Mouse (Mus musculus) megakaryocyte, embryonic 14.5 days (primary cell): Measurements from ENCODE around the gene Rad23b. TPM values are rescaled to one million over a fixed set of nuclear protein-coding genes. Genes with fewer than 3 reads are reported as not detected.
"Not testable (repeated sequence)": the region's sequence is repeated elsewhere in the genome, so short reads cannot be mapped to it uniquely, and the experiment has no call there.

Source experiments
- H3K27me3 ChIP-seq: replicated peaks from 2 replicates; pipeline ENCODE3; 2012; ENCODE audit warnings: inconsistent platforms
- H3K36me3 ChIP-seq: replicated peaks from 2 replicates; pipeline ENCODE3; 2012; ENCODE audit warnings: low read length, inconsistent platforms, mixed read lengths
- H3K4me1 ChIP-seq: 2 replicates; pipeline ENCODE4 v1.6.1; 2012; ENCODE audit warnings: inconsistent platforms
- H3K4me3 ChIP-seq: replicated peaks from 2 replicates; pipeline ENCODE3; 2012; ENCODE audit warnings: moderate library complexity, mild to moderate bottlenecking, inconsistent platforms
- H3K9me3 ChIP-seq: 2 replicates; pipeline ENCODE4 v1.6.1; 2012; ENCODE audit warnings: inconsistent platforms
- FLI1 ChIP-seq: IDR thresholded peaks from 2 replicates; pipeline ENCODE4 v1.6.1; 2012; ENCODE audit warnings: low read length, inconsistent platforms, mixed read lengths
- GATA1 ChIP-seq: IDR thresholded peaks from 3 replicates; pipeline ENCODE4 v1.6.1; 2012; ENCODE audit warnings: mixed read lengths, low read length, inconsistent platforms, borderline replicate concordance
- polyA plus RNA-seq: library from polyadenylated mRNA; stranded (reverse); fragments of >175 nt; gene quantifications from 2 replicates; pipeline ENCODE4 v1.2.3, GENCODE M21; 2012; ENCODE audit warnings: low replicate concordance; ENCODE audit not compliant: insufficient read depth

The Rad23b gene
- polyA plus RNA-seq, 1 experiment: 243 TPM

- no peak for TF ChIP-seq FLI1
- no peak for TF ChIP-seq GATA1
- Histone ChIP-seq H3K9me3 (no peaks in the 10 kb centered on the region), H3K27me3 (no peaks in the 10 kb centered on the region), H3K4me1 (peaks cover 13% of the 10 kb centered on the region), H3K36me3 (peaks cover 48% of the 10 kb centered on the region), H3K4me3 (no peak overlapping the region)
These were observed 41.6 kb downstream of the Rad23b start for GRCm38 (mm10) chr4:55391480-55391879.

DNA sequence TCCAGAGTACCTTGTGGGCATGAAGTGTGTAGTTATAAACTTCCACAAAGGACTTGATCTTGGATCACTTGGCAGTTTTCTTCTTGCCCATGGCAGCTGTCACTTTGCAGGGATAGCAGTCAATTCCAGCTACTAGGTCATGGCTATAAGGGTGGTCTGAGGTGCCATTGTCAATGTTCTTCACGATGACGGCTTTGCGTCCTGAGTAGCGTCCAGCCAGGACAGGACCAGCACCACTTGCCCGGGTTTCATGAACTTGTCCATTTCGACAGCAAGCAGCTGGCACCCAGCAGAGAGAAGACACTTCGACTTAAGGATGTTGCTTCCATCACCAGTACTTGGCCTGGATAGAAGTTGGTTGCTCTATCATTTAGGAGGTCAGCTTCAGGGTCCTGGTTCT lies 42.6 kb downstream of the Rad23b start:
- Histone ChIP-seq H3K4me1 (peaks cover 13% of the 10 kb centered on the region), H3K27me3 (no peaks in the 10 kb centered on the region), H3K36me3 (peaks cover 40% of the 10 kb centered on the region), H3K4me3 (no peak overlapping the region), H3K9me3 (no peaks in the 10 kb centered on the region)
- TF ChIP-seq GATA1 (no peak), FLI1 (no peak)

GRCm38 (mm10) chr4:55397911-55398762 lies 48.3 kb downstream of the Rad23b start:
- H3K27me3 ChIP-seq: no peaks in the 10 kb centered on the region
- TF ChIP-seq FLI1: no peak
- TF ChIP-seq GATA1: no peak
- H3K9me3 ChIP-seq: peaks cover 26% of the 10 kb centered on the region
- H3K36me3 ChIP-seq: no peaks in the 10 kb centered on the region
- H3K4me3 ChIP-seq: no peak overlapping the region
- peaks cover 10% of the 10 kb centered on the region for H3K4me1 ChIP-seq

- H3K9me3 ChIP-seq: peaks cover 28% of the 10 kb centered on the region
- peaks cover 10% of the 10 kb centered on the region for H3K4me1 ChIP-seq
- H3K4me3 ChIP-seq: no peak overlapping the region
- H3K36me3 ChIP-seq: no peaks in the 10 kb centered on the region
- no peaks in the 10 kb centered on the region for H3K27me3 ChIP-seq
- TF ChIP-seq GATA1 (no peak), FLI1 (no peak)
These were observed 49.1 kb downstream of the Rad23b start for GRCm38 (mm10) chr4:55398901-55399300.

GRCm38 (mm10) chr4:55405329-55405728 lies 55.5 kb downstream of the Rad23b start:
- Histone ChIP-seq H3K36me3 (peaks cover 2% of the 10 kb centered on the region), H3K9me3 (peaks cover 30% of the 10 kb centered on the region), H3K4me3 (no peak overlapping the region), H3K27me3 (no peaks in the 10 kb centered on the region), H3K4me1 (peaks cover 16% of the 10 kb centered on the region)
- no peak for TF ChIP-seq GATA1
- TF ChIP-seq FLI1: no peak

- Histone ChIP-seq H3K9me3 (peaks cover 24% of the 10 kb centered on the region), H3K4me3 (no peak overlapping the region), H3K27me3 (no peaks in the 10 kb centered on the region), H3K36me3 (peaks cover 5% of the 10 kb centered on the region), H3K4me1 (peaks cover 17% of the 10 kb centered on the region)
- no peak for TF ChIP-seq GATA1
- TF ChIP-seq FLI1: no peak
These were observed 56.7 kb downstream of the Rad23b start for GRCm38 (mm10) chr4:55406558-55406957.

DNA sequence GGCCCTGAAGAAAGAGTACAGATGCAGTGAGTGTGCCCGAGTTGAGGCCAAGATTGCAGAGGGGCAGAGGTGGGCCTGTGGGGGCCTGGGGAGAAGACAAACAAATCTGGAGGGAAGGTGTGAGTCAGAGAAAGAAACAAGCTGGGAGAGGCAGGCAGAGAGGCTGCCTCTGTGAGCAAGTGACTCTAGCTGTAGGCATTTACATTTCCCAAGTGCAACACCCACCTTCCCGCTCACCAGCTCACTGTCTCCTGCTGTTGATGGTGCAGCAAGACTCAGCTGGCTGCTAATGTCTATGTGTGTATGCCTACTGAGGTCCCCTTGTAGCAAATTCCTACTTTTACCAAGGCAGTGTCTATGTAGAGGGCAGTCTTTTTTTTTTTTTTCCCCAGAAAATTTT lies 58.2 kb downstream of the Rad23b start:
- Histone ChIP-seq H3K9me3 (peaks cover 13% of the 10 kb centered on the region), H3K27me3 (no peaks in the 10 kb centered on the region), H3K4me3 (no peak overlapping the region), H3K4me1 (peaks cover 17% of the 10 kb centered on the region), H3K36me3 (peaks cover 5% of the 10 kb centered on the region)
- TF ChIP-seq GATA1: no peak
- no peak for TF ChIP-seq FLI1

DNA sequence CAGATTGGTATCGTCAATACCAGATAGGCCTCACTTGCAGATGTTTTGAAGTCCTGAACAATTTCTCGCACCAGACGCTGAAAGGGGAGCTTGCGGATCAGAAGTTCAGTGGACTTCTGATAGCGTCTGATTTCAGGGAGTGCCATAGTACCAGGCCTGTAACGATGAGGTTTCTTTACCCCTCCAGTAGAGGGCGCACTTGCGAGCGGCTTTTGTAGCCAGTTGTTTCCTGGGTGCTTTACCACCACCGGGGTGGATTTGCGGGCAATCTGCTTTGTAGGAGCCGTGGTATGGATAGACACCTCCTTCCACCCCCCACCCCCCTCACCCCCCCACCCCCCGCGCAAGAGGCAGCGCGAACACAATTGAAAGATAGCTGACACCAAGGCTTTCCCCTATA lies 59.2 kb downstream of the Rad23b start:
- Histone ChIP-seq H3K27me3 (no peaks in the 10 kb centered on the region), H3K9me3 (peaks cover 11% of the 10 kb centered on the region), H3K36me3 (peaks cover 5% of the 10 kb centered on the region), H3K4me3 (no peak overlapping the region), H3K4me1 (peaks cover 17% of the 10 kb centered on the region)
- TF ChIP-seq GATA1: no peak
- no peak for TF ChIP-seq FLI1

GRCm38 (mm10) chr4:55409578-55410224 lies 59.9 kb downstream of the Rad23b start:
- not testable (repeated sequence) for H3K4me3 ChIP-seq, H3K27me3 ChIP-seq, H3K36me3 ChIP-seq
- peaks cover 11% of the 10 kb centered on the region for H3K9me3 ChIP-seq
- peaks cover 17% of the 10 kb centered on the region for H3K4me1 ChIP-seq

DNA sequence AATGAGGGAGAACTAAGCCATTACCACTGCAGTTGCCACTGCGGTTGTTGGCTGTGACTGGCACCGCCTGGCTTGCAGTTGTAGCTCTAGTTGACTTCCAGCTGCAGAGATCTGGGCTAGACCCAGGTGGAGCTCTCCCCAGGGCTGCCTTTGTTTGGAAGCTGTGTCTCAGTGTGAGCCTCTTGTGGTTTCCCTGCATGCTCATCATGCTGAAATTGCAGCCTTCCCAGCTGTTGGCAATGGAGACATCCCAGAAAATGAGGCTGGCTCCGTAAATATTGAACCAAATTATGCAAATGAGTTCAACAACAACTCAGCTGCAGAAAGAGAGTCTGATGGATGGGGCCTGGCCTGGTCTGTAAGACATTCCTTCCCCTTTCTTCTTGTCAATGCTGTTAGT lies 66.0 kb downstream of the Rad23b start:
- Histone ChIP-seq H3K4me3 (no peak overlapping the region), H3K4me1 (no peaks in the 10 kb centered on the region), H3K36me3 (no peaks in the 10 kb centered on the region), H3K9me3 (no peaks in the 10 kb centered on the region), H3K27me3 (no peaks in the 10 kb centered on the region)
- TF ChIP-seq GATA1 (no peak), FLI1 (no peak)
